Mouse (Mus musculus) heart, embryonic 11.5 days (tissue): ENCODE results near the gene Gm28038. TPM values are rescaled to one million over a fixed set of nuclear protein-coding genes. Genes with fewer than 3 reads are reported as not detected.

Experiments
- ATAC-seq: fragments of 200-750 bp; cut with Nextera tagmentation; replicated peaks from 2 replicates; pipeline ENCODE4 v1.8.0; 2017; ENCODE audit warnings: moderate library complexity; ENCODE audit not compliant: insufficient number of reproducible peaks, low FRiP score, low TSS enrichment
- H3K27ac ChIP-seq: fragments of 300-500 bp; sonication (generic); 2 replicates; pipeline ENCODE4 v1.5.1; 2014; ENCODE audit warnings: mild to moderate bottlenecking, low read depth, low read length
- H3K27me3 ChIP-seq: fragments of 300-500 bp; sonication (generic); 2 replicates; pipeline ENCODE4 v1.6.1; 2014; ENCODE audit warnings: mild to moderate bottlenecking, low read length, mixed read lengths; ENCODE audit not compliant: control insufficient read depth, insufficient read depth
- H3K36me3 ChIP-seq: fragments of 300-500 bp; sonication (generic); 2 replicates; pipeline ENCODE4 v1.6.1; 2014; ENCODE audit warnings: mild to moderate bottlenecking, low read length, moderate library complexity, mixed read lengths; ENCODE audit not compliant: control insufficient read depth, insufficient read depth
- H3K4me1 ChIP-seq: fragments of 300-500 bp; sonication (generic); 2 replicates; pipeline ENCODE4 v1.6.1; 2014; ENCODE audit warnings: low read length; ENCODE audit not compliant: control insufficient read depth, insufficient read depth
- H3K4me2 ChIP-seq: fragments of 300-500 bp; sonication (generic); 2 replicates; pipeline ENCODE4 v1.6.1; 2014; ENCODE audit warnings: mild to moderate bottlenecking, moderate library complexity
- H3K4me3 ChIP-seq: fragments of 300-500 bp; sonication (generic); 2 replicates; pipeline ENCODE4 v1.5.1; 2014; ENCODE audit warnings: low read depth, low read length
- H3K9ac ChIP-seq: fragments of 300-500 bp; sonication (generic); 2 replicates; pipeline ENCODE4 v1.6.1; 2014; ENCODE audit warnings: mild to moderate bottlenecking, low read depth, low read length, moderate library complexity
- H3K9me3 ChIP-seq: fragments of 300-500 bp; sonication (generic); replicated peaks from 2 replicates; pipeline ENCODE4 v1.6.1; 2016; ENCODE audit warnings: low read length; ENCODE audit not compliant: control insufficient read depth
- WGBS: fragments of 180-500 bp; shearing (Covaris S2); extraction: QIAGEN DNeasy Blood & Tissue Kit; methylation state at CpG from one replicate; pipeline ENCODE4 v1.1.7; 2014; ENCODE audit not compliant: insufficient replicate concordance; 5-methylcytosine and 5-hydroxymethylcytosine counted together
- polyA plus RNA-seq: library from polyadenylated mRNA; unstranded; fragments of >200 nt; fragmentation: Nextera tagmentation; extraction: Ambion mirVana; gene quantifications from 2 replicates; pipeline ENCODE4 v1.2.1, GENCODE M21; 2014

The Gm28038 gene
- polyA plus RNA-seq, 1 experiment from 2014 or later = not detected

GRCm38 (mm10) chr2:30252521-30252920, 28.3 kb upstream of the Gm28038 start:
- WGBS = 77% methylated on average over 3 of the region's 3 CpGs
- peaks cover 31% of the 10 kb centered on the region for H3K36me3 ChIP-seq

GRCm38 (mm10) chr2:30253809-30254208, 27.0 kb upstream of the Gm28038 start:
- H3K27me3 ChIP-seq = no peaks in the 10 kb centered on the region
- peaks cover 28% of the 10 kb centered on the region for H3K36me3 ChIP-seq
- no peak overlapping the region for H3K4me2 ChIP-seq
- no peak overlapping the region for H3K27ac ChIP-seq
- 67% methylated on average over 5 of the region's 5 CpGs for WGBS
- no peak for ATAC-seq
- H3K9me3 ChIP-seq = no peaks in the 10 kb centered on the region
- peaks cover 22% of the 10 kb centered on the region for H3K4me1 ChIP-seq
- no peak overlapping the region for H3K4me3 ChIP-seq
- no peak overlapping the region for H3K9ac ChIP-seq

More at GRCm38 (mm10) chr2:30252521-30252920, 28.3 kb upstream of the Gm28038 start:
- Histone ChIP-seq H3K27me3 (no peaks in the 10 kb centered on the region), H3K9me3 (no peaks in the 10 kb centered on the region), H3K4me2 (no peak overlapping the region), H3K4me3 (no peak overlapping the region), H3K4me1 (peaks cover 12% of the 10 kb centered on the region), H3K9ac (no peak overlapping the region), H3K27ac (no peak overlapping the region)
- ATAC-seq = no peak

GRCm38 (mm10) chr2:30255631-30256395, 25.0 kb upstream of the Gm28038 start:
- Histone ChIP-seq H3K27ac (no peak overlapping the region), H3K9ac (no peak overlapping the region), H3K36me3 (peaks cover 28% of the 10 kb centered on the region), H3K9me3 (no peaks in the 10 kb centered on the region), H3K27me3 (no peaks in the 10 kb centered on the region), H3K4me1 (peaks cover 33% of the 10 kb centered on the region), H3K4me3 (no peak overlapping the region), H3K4me2 (no peak overlapping the region)
- no peak for ATAC-seq
- 96% methylated on average over 42 of the region's 42 CpGs for WGBS

GRCm38 (mm10) chr2:30256616-30257350, 24.1 kb upstream of the Gm28038 start:
- no peaks in the 10 kb centered on the region for H3K27me3 ChIP-seq
- WGBS = 95% methylated on average over 30 of the region's 30 CpGs
- no peak for ATAC-seq
- H3K27ac ChIP-seq = no peak overlapping the region
- peaks cover 27% of the 10 kb centered on the region for H3K4me1 ChIP-seq
- H3K4me3 ChIP-seq = no peak overlapping the region
- no peaks in the 10 kb centered on the region for H3K9me3 ChIP-seq
- peaks cover 31% of the 10 kb centered on the region for H3K36me3 ChIP-seq
- H3K9ac ChIP-seq = no peak overlapping the region
- H3K4me2 ChIP-seq = no peak overlapping the region

GRCm38 (mm10) chr2:30257699-30258460, 23.0 kb upstream of the Gm28038 start:
- Histone ChIP-seq H3K4me3 (no peak overlapping the region), H3K4me2 (no peak overlapping the region), H3K27me3 (no peaks in the 10 kb centered on the region), H3K36me3 (peaks cover 38% of the 10 kb centered on the region), H3K4me1 (peaks cover 21% of the 10 kb centered on the region), H3K9ac (0 out of 2 replicates have a peak overlapping the region, but pooled peaks have one; percentile 44), H3K9me3 (no peaks in the 10 kb centered on the region), H3K27ac (peak overlapping the region; percentile 82; the same call in 1 of the 2 replicates)
- WGBS = 77% methylated on average over 7 of the region's 7 CpGs
- ATAC-seq = no peak

- no peak overlapping the region for H3K9ac ChIP-seq
- no peaks in the 10 kb centered on the region for H3K27me3 ChIP-seq
- H3K4me2 ChIP-seq = no peak overlapping the region
- H3K4me1 ChIP-seq = peaks cover 21% of the 10 kb centered on the region
- 52% methylated on average over 4 of the region's 4 CpGs for WGBS
- H3K27ac ChIP-seq = peak overlapping the region; percentile 82
- H3K9me3 ChIP-seq = no peaks in the 10 kb centered on the region
- ATAC-seq = no peak
- peaks cover 43% of the 10 kb centered on the region for H3K36me3 ChIP-seq
- no peak overlapping the region for H3K4me3 ChIP-seq
Observed at GRCm38 (mm10) chr2:30258600-30258999, 22.2 kb upstream of the Gm28038 start.

GRCm38 (mm10) chr2:30259131-30260064, 21.4 kb upstream of the Gm28038 start:
- ATAC-seq = no peak
- H3K4me2 ChIP-seq = no peak overlapping the region
- no peak overlapping the region for H3K4me3 ChIP-seq
- H3K27me3 ChIP-seq = no peaks in the 10 kb centered on the region
- peak overlapping the region; percentile 82 for H3K27ac ChIP-seq
- no peak overlapping the region for H3K9ac ChIP-seq
- WGBS = 80% methylated on average over 15 of the region's 15 CpGs
- H3K4me1 ChIP-seq = peaks cover 28% of the 10 kb centered on the region
- H3K9me3 ChIP-seq = no peaks in the 10 kb centered on the region
- H3K36me3 ChIP-seq = peaks cover 43% of the 10 kb centered on the region
